Mouse (Mus musculus) retina, adult 2 months (tissue): ENCODE results near the gene Yme1l1.

Source experiments
- DNase-seq: peaks from one replicate; pipeline ENCODE4 v3.0.0-alpha.2; 2012; ENCODE audit warnings: low read depth, low spot score

Gene Yme1l1

GRCm38 (mm10) chr2:23155777-23156607 is at the start of gene Yme1l1, which contains the start of gene Mastl:
TSS of gene Yme1l1 (plus strand) at chr2:23156369.
TSS of gene Mastl (minus strand) at chr2:23156024.
- peak; percentile 88 for DNase-seq

- DNase-seq, result no peak
These were observed 36.6 kb upstream of the Yme1l1 start for GRCm38 (mm10) chr2:23119573-23119972.

GRCm38 (mm10) chr2:23155199-23155621 is 959 bp upstream of the Yme1l1 start:
- DNase-seq, result no peak

GRCm38 (mm10) chr2:23156608-23157081 is 476 bp downstream of the Yme1l1 start:
- no peak for DNase-seq

- no peak for DNase-seq
These were observed 16.1 kb downstream of the Yme1l1 start for GRCm38 (mm10) chr2:23172305-23172704.

GRCm38 (mm10) chr2:23194366-23194765 is 38.2 kb downstream of the Yme1l1 start:
- no peak for DNase-seq

- no peak for DNase-seq
These were observed 44.9 kb downstream of the Yme1l1 start for GRCm38 (mm10) chr2:23201034-23201433.

- DNase-seq, result no peak
These were observed 46.9 kb downstream of the Yme1l1 start for GRCm38 (mm10) chr2:23202900-23203670.

GRCm38 (mm10) chr2:23207070-23207526 is 50.9 kb downstream of the Yme1l1 start, which contains the start of gene 4931423N10Rik:
TSS of gene 4931423N10Rik (plus strand) at chr2:23207476.
- no peak for DNase-seq

GRCm38 (mm10) chr2:23213661-23214060 is 57.5 kb downstream of the Yme1l1 start:
- DNase-seq, result no peak

GRCm38 (mm10) chr2:23225199-23225598 is 69.0 kb downstream of the Yme1l1 start:
- no peak for DNase-seq

GRCm38 (mm10) chr2:23228463-23228862 is 72.3 kb downstream of the Yme1l1 start:
- no peak for DNase-seq

GRCm38 (mm10) chr2:23234065-23234773 is 78.0 kb downstream of the Yme1l1 start:
- no peak for DNase-seq
